In genomic region chr16:34040276-34040675, GRCm38 (mm10) we compare ENCODE assay signal across 21 mouse cellular contexts.
DNase-seq lines count a peak whose midpoint lies in the region; ATAC-seq and TF ChIP-seq lines count a peak whose summit lies in the region.
"Had no signal": no experiment of that assay in that cellular context is flagged by ENCODE, and none has a peak within 500 bp of the region (broad histone marks: within the 10 kb centered on the region; RNA-seq: fewer than 3 reads in every experiment).

No protein-coding gene starts in this region.

- no peak for TF ChIP-seq RAD21 in MEL (IDR thresholded peaks at IDR 0.05; ENCODE audit: low read depth, low read length)

- no peak overlapping the region for H3K27ac ChIP-seq in heart, postnatal 0 days (ENCODE audit: low read depth)
- H3K27ac ChIP-seq in heart, embryonic 10.5 days, result no peak overlapping the region
- H3K27ac ChIP-seq in lung, embryonic 14.5 days (ENCODE audit: low read depth), result peak overlapping the region; percentile 63
- peak overlapping the region; percentile 10; the same call in 1 of the 2 replicates for H3K27ac ChIP-seq in MEL (ENCODE audit: control insufficient read depth, low read depth, low read length)
- H3K27ac ChIP-seq: embryonic facial prominence, embryonic 10.5 days; heart, embryonic 13.5 days; hindbrain, embryonic 13.5 days; liver, embryonic 15.5 days; midbrain, embryonic 10.5 days; neural tube, embryonic 15.5 days had no signal

- no peaks in the 10 kb centered on the region for H3K9me3 ChIP-seq in heart, postnatal 0 days (replicated peaks; ENCODE audit: control insufficient read depth, low read length)
- no peaks in the 10 kb centered on the region for H3K9me3 ChIP-seq in heart, embryonic 10.5 days
- no peaks in the 10 kb centered on the region for H3K9me3 ChIP-seq in lung, embryonic 14.5 days (ENCODE audit: low read depth, low read length)
- H3K9me3 ChIP-seq in MEL (replicated peaks; ENCODE audit: insufficient read depth, low read length), result no peaks in the 10 kb centered on the region
- H3K9me3 ChIP-seq: embryonic facial prominence, embryonic 10.5 days; heart, embryonic 13.5 days; hindbrain, embryonic 13.5 days; liver, embryonic 15.5 days; midbrain, embryonic 10.5 days; neural tube, embryonic 15.5 days had no signal

- H3K36me3 ChIP-seq in heart, postnatal 0 days (replicated peaks; ENCODE audit: control insufficient read depth, insufficient read depth, low read length), result peaks cover 31% of the 10 kb centered on the region
- peaks cover 12% of the 10 kb centered on the region for H3K36me3 ChIP-seq in heart, embryonic 10.5 days
- H3K36me3 ChIP-seq in lung, embryonic 14.5 days (ENCODE audit: insufficient read depth), result 0 out of 2 replicates have a peak, but pooled peaks cover 5% of the 10 kb centered on the region
- H3K36me3 ChIP-seq in MEL (ENCODE audit: control insufficient read depth in 1 of 2, insufficient read depth in 2 of 2, low read length in 2 of 2), result peaks cover 0 to 37% of the 10 kb centered on the region in 2 experiments; a peak in 2 of 4 replicates
- H3K36me3 ChIP-seq: liver, embryonic 15.5 days had no signal

- no peak overlapping the region for H3K9ac ChIP-seq in heart, postnatal 0 days (replicated peaks; ENCODE audit: low read depth, low read length)
- H3K9ac ChIP-seq in lung, embryonic 14.5 days, result no peak overlapping the region
- H3K9ac ChIP-seq in MEL (ENCODE audit: control insufficient read depth, low read depth, low read length, poor library complexity, severe bottlenecking), result no peak overlapping the region
- H3K9ac ChIP-seq: heart, embryonic 13.5 days; hindbrain, embryonic 13.5 days; liver, embryonic 15.5 days; neural tube, embryonic 15.5 days had no signal

- H3K27me3 ChIP-seq in heart, postnatal 0 days (ENCODE audit: control insufficient read depth, insufficient read depth, low read length), result no peaks in the 10 kb centered on the region
- H3K27me3 ChIP-seq in heart, embryonic 10.5 days (ENCODE audit: insufficient read depth, poor library complexity, severe bottlenecking), result no peaks in the 10 kb centered on the region
- no peaks in the 10 kb centered on the region for H3K27me3 ChIP-seq in lung, embryonic 14.5 days (ENCODE audit: insufficient read depth, low read length)
- no peaks in the 10 kb centered on the region for H3K27me3 ChIP-seq in MEL (ENCODE audit: control insufficient read depth in 1 of 2, insufficient read depth in 2 of 2, low read length in 2 of 2)
- H3K27me3 ChIP-seq: heart, embryonic 13.5 days; hindbrain, embryonic 13.5 days; liver, embryonic 15.5 days; neural tube, embryonic 15.5 days had no signal

- WGBS in heart, postnatal 0 days, result 79% methylated on average over 6 of the region's 6 CpGs
- 83% methylated on average over 6 of the region's 6 CpGs for whole genome bisulfite sequencing in heart, embryonic 10.5 days
- WGBS in lung, embryonic 14.5 days, result 76% methylated on average over 6 of the region's 6 CpGs

- no peak overlapping the region for H3K4me3 ChIP-seq in heart, postnatal 0 days (ENCODE audit: low read depth, low read length)
- no peak overlapping the region for H3K4me3 ChIP-seq in heart, embryonic 10.5 days
- no peak overlapping the region for H3K4me3 ChIP-seq in lung, embryonic 14.5 days (ENCODE audit: low read depth, low read length)
- H3K4me3 ChIP-seq in MEL (ENCODE audit: control insufficient read depth in 1 of 2, insufficient read depth in 1 of 2, low read depth in 2 of 2, low read length in 2 of 2), result no peak overlapping the region
- H3K4me3 ChIP-seq: embryonic facial prominence, embryonic 10.5 days; heart, embryonic 13.5 days; hindbrain, embryonic 13.5 days; liver, embryonic 15.5 days; midbrain, embryonic 10.5 days; neural tube, embryonic 15.5 days had no signal

- DNase-seq in heart, postnatal 0 days (ENCODE audit: low spot score), result no peak
- DNase-seq in heart, embryonic 10.5 days (ENCODE audit: low spot score), result no peak
- no peak for DNase-seq in lung, embryonic 14.5 days
- DNase-seq in lung, postnatal 14 days, result no peak
- DNase-seq in MEL (ENCODE audit: low read depth, low spot score), result no peak
- DNase-seq in brain, adult 2 months (ENCODE audit: low read depth, low spot score), result peak; percentile 59
- no peak for DNase-seq in gastrocnemius, adult 8-10 months (ENCODE audit: low spot score in 2 of 2)
- DNase-seq: adrenal gland, postnatal 10 days; cerebellum, adult 8-10 months; kidney, adult 2 months; kidney, postnatal 14 days; thymus, adult 2 months; thymus, postnatal 4 days had no signal

- 0 out of 2 replicates have a peak, but pooled peaks have one; percentile 8 for TF ChIP-seq CTCF in heart, postnatal 0 days (IDR thresholded peaks at IDR 0.05; ENCODE audit: low read depth)
- TF ChIP-seq CTCF in lung, embryonic 14.5 days (IDR thresholded peaks at IDR 0.05; ENCODE audit: low read depth), result no peak
- TF ChIP-seq CTCF in MEL (IDR thresholded peaks at IDR 0.05 in 2 of 3, conservative IDR thresholded peaks at IDR 0.05 in 1 of 3; ENCODE audit: control insufficient read depth in 1 of 3, insufficient read depth in 1 of 3, low read depth in 2 of 3, low read length in 3 of 3, poor library complexity in 1 of 3, severe bottlenecking in 1 of 3), result no peak

- H3K4me2 ChIP-seq in heart, postnatal 0 days (ENCODE audit: low read depth, low read length), result no peak overlapping the region
- no peak overlapping the region for H3K4me2 ChIP-seq in lung, embryonic 14.5 days
- H3K4me2 ChIP-seq: heart, embryonic 13.5 days; hindbrain, embryonic 13.5 days; liver, embryonic 15.5 days; neural tube, embryonic 15.5 days had no signal

- no peak for TF ChIP-seq POLR2A in MEL (IDR thresholded peaks at IDR 0.05; ENCODE audit: control insufficient read depth in 1 of 2, insufficient read depth in 1 of 2, low read depth in 1 of 2, low read length in 2 of 2, poor library complexity in 1 of 2)

- TF ChIP-seq EP300 in heart, postnatal 0 days (IDR thresholded peaks at IDR 0.05; ENCODE audit: low read depth), result no peak
- no peak for TF ChIP-seq EP300 in MEL (IDR thresholded peaks at IDR 0.05; ENCODE audit: low read depth in 1 of 2, low read length in 2 of 2)

- ATAC-seq in heart, postnatal 0 days (ENCODE audit: insufficient read depth, low read depth), result no peak
- ATAC-seq in lung, embryonic 14.5 days (ENCODE audit: insufficient read depth), result no peak
- ATAC-seq: forebrain, embryonic 16.5 days; inflammation-experienced regulatory T-cells, adult 6 months had no signal

- H3K79me2 ChIP-seq in MEL (ENCODE audit: control insufficient read depth, insufficient read depth, low read length, poor library complexity), result no peaks in the 10 kb centered on the region

- H3K4me1 ChIP-seq in heart, postnatal 0 days (ENCODE audit: control insufficient read depth, insufficient read depth), result peaks cover 15% of the 10 kb centered on the region
- peaks cover 35% of the 10 kb centered on the region for H3K4me1 ChIP-seq in heart, embryonic 10.5 days
- peaks cover 20% of the 10 kb centered on the region for H3K4me1 ChIP-seq in lung, embryonic 14.5 days (ENCODE audit: insufficient read depth)
- peaks cover 25 to 51% of the 10 kb centered on the region in 2 experiments for H3K4me1 ChIP-seq in MEL (ENCODE audit: control insufficient read depth in 1 of 2, insufficient read depth in 2 of 2, low read length in 2 of 2)
- H3K4me1 ChIP-seq: embryonic facial prominence, embryonic 10.5 days; hindbrain, embryonic 13.5 days; midbrain, embryonic 10.5 days; neural tube, embryonic 15.5 days had no signal

TF ChIP-seq in MEL, 35 proteins besides CTCF, POLR2A, EP300 and RAD21:
- TF ChIP-seq MYC (IDR thresholded peaks at IDR 0.05; ENCODE audit: low read depth, low read length) (no peak), HCFC1 (IDR thresholded peaks at IDR 0.05; ENCODE audit: low read depth, low read length) (no peak), MAZ (IDR thresholded peaks at IDR 0.05; ENCODE audit: low read depth, low read length) (no peak), POLR2AphosphoS2 (IDR thresholded peaks at IDR 0.05; ENCODE audit: low read length) (no peak), ZMIZ1 (IDR thresholded peaks at IDR 0.05; ENCODE audit: low read depth, low read length) (no peak), ZNF384 (IDR thresholded peaks at IDR 0.05; ENCODE audit: low read depth, low read length) (no peak), SIN3A (IDR thresholded peaks at IDR 0.05; ENCODE audit: low read length) (no peak), TBP (IDR thresholded peaks at IDR 0.05; ENCODE audit: low read depth, low read length) (no peak), ZKSCAN1 (IDR thresholded peaks at IDR 0.05; ENCODE audit: low read depth, low read length) (no peak), MEF2A (IDR thresholded peaks at IDR 0.05; ENCODE audit: extremely low read depth, insufficient replicate concordance, low read depth, low read length, poor library complexity, severe bottlenecking) (no peak), MAX (IDR thresholded peaks at IDR 0.05; ENCODE audit: low read length) (no peak), USF1 (IDR thresholded peaks at IDR 0.05; ENCODE audit: low read depth, low read length) (no peak), NRF1 (IDR thresholded peaks at IDR 0.05; ENCODE audit: insufficient read depth, low read depth, low read length, poor library complexity, severe bottlenecking) (no peak), MYB (IDR thresholded peaks at IDR 0.05; ENCODE audit: low read depth, low read length) (no peak)

Comparison
In these comparisons a context has a peak if more than half of its experiments do, and no peak if none do; other contexts are left out.
1. H3K27ac ChIP-seq: peak in lung, embryonic 14.5 days (single experiment) and MEL (single experiment); none in heart, postnatal 0 days (single experiment) and heart, embryonic 10.5 days (single experiment).